Mouse (Mus musculus) liver, embryonic 13.5 days (tissue): ENCODE measurements around the gene Nupr1. TPM values are rescaled to one million over a fixed set of nuclear protein-coding genes. Genes with fewer than 3 reads are reported as not detected.

Experiments
- ATAC-seq: fragments of 200-750 bp; cut with Nextera tagmentation; 2 replicates; pipeline ENCODE4 v1.8.0; 2017; ENCODE audit warnings: low read depth, mild to moderate bottlenecking, moderate number of reproducible peaks, moderate library complexity
- DNase-seq: peaks from one replicate; pipeline ENCODE4 v3.0.0; 2022
- H3K27ac ChIP-seq: fragments of 300-500 bp; sonication (generic); 2 replicates; pipeline ENCODE4 v1.5.1; 2015; ENCODE audit warnings: moderate library complexity, mild to moderate bottlenecking, inconsistent platforms
- H3K27me3 ChIP-seq: fragments of 300-500 bp; sonication (generic); 2 replicates; pipeline ENCODE4 v1.6.1; 2015; ENCODE audit warnings: mild to moderate bottlenecking, inconsistent platforms
- H3K36me3 ChIP-seq: fragments of 300-500 bp; sonication (generic); 2 replicates; pipeline ENCODE4 v1.6.1; 2015; ENCODE audit warnings: mild to moderate bottlenecking, inconsistent platforms
- H3K4me1 ChIP-seq: fragments of 300-500 bp; sonication (generic); replicated peaks from 2 replicates; pipeline ENCODE4 v1.6.1; 2015; ENCODE audit warnings: inconsistent platforms
- H3K4me2 ChIP-seq: fragments of 300-500 bp; sonication (generic); 2 replicates; pipeline ENCODE4 v1.6.1; 2015; ENCODE audit warnings: inconsistent platforms, mild to moderate bottlenecking, moderate library complexity
- H3K4me3 ChIP-seq: fragments of 300-500 bp; sonication (generic); replicated peaks from 2 replicates; pipeline ENCODE4 v1.5.1; 2015; ENCODE audit warnings: mild to moderate bottlenecking, inconsistent platforms
- H3K9ac ChIP-seq: fragments of 300-500 bp; sonication (generic); 2 replicates; pipeline ENCODE4 v1.6.1; 2015; ENCODE audit warnings: mild to moderate bottlenecking, inconsistent platforms
- H3K9me3 ChIP-seq: fragments of 300-500 bp; sonication (generic); replicated peaks from 2 replicates; pipeline ENCODE4 v1.6.1; 2016; ENCODE audit warnings: inconsistent platforms
- WGBS: fragments of 180-500 bp; shearing (Covaris S2); methylation state at CpG from one replicate; pipeline ENCODE4 v1.1.7; 2015; ENCODE audit not compliant: insufficient replicate concordance; 5-methylcytosine and 5-hydroxymethylcytosine counted together
- polyA plus RNA-seq: library from polyadenylated mRNA; unstranded; fragments of >200 nt; fragmentation: Nextera tagmentation; extraction: Ambion mirVana; gene quantifications from 2 replicates; pipeline ENCODE4 v1.2.1, GENCODE M21; 2015

Nupr1 gene
- polyA plus RNA-seq, 1 experiment from 2014 or later: 2.0 TPM

GRCm38 (mm10) chr7:126595890-126596289 is 34.8 kb downstream of the Nupr1 start:
- ATAC-seq (no peak), DNase-seq (no peak)
- H3K9me3 ChIP-seq: no peaks in the 10 kb centered on the region
- no peak overlapping the region for H3K27ac ChIP-seq
- H3K9ac ChIP-seq: no peak overlapping the region
- 65% methylated on average over 5 of the region's 5 CpGs for WGBS
- no peaks in the 10 kb centered on the region for H3K36me3 ChIP-seq
- no peak overlapping the region for H3K4me2 ChIP-seq
- no peaks in the 10 kb centered on the region for H3K27me3 ChIP-seq
- 0 out of 2 replicates have a peak, but pooled peaks cover 4% of the 10 kb centered on the region for H3K4me1 ChIP-seq
- no peak overlapping the region for H3K4me3 ChIP-seq

DNA sequence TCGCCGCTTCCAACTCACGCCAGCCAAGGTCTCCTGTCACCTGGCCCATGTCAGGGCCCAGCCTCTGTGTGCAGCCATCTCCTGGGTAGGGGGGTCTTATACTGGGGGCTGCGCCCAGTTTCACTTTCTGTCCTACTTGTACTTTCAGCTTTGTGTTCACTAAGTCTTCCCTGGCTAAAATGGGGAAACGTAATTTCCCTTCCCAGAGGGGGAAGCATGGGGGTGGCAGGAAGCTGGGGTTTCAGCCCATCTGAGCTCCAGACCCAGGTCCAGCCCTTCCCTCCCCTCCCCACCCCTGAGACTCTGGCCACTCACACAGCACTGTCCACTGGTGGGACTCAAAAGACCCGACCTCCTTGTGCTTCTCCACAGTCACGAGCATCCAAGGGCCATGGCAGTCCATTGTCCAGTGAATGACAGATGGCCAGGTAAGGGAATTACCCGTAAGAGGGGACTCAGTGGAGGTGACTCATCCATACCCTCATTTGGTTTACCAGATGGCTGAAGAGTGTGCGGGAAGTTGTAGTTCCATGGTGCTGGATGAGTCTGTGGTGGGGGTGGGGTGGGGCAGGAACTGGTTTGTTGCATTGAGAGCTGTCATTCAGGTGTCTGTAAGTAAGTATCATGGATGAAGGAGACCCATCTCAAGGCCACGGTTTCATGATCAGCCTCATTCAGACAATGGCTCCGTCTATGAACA is 35.6 kb downstream of the Nupr1 start, which contains the start of gene Il27:
TSS of gene Il27 (minus strand) at position 80 of the 700 bp plus-strand sequence.
- DNase-seq (no peak), ATAC-seq (no peak)
- no peaks in the 10 kb centered on the region for H3K36me3 ChIP-seq
- H3K9ac ChIP-seq: no peak within 1 kb of the TSS
- H3K9me3 ChIP-seq: no peaks in the 10 kb centered on the region
- WGBS: 51% methylated on average over 11 of the region's 11 CpGs
- H3K4me2 ChIP-seq: no peak within 1 kb of the TSS
- no peaks in the 10 kb centered on the region for H3K27me3 ChIP-seq
- H3K4me1 ChIP-seq: 0 out of 2 replicates have a peak, but pooled peaks cover 4% of the 10 kb centered on the region
- H3K4me3 ChIP-seq: no peak within 1 kb of the TSS
- H3K27ac ChIP-seq: no peak within 1 kb of the TSS

- H3K9ac ChIP-seq: no peak overlapping the region
- H3K36me3 ChIP-seq: no peaks in the 10 kb centered on the region
- peaks cover 25% of the 10 kb centered on the region for H3K4me1 ChIP-seq
- WGBS: 17% methylated on average over 16 of the region's 16 CpGs
- ATAC-seq (no peak), DNase-seq (no peak)
- no peak overlapping the region for H3K27ac ChIP-seq
- H3K27me3 ChIP-seq: peaks cover 27% of the 10 kb centered on the region
- no peak overlapping the region for H3K4me3 ChIP-seq
- no peak overlapping the region for H3K4me2 ChIP-seq
- no peaks in the 10 kb centered on the region for H3K9me3 ChIP-seq
Observed at GRCm38 (mm10) chr7:126587779-126588178, 42.9 kb downstream of the Nupr1 start.

DNA sequence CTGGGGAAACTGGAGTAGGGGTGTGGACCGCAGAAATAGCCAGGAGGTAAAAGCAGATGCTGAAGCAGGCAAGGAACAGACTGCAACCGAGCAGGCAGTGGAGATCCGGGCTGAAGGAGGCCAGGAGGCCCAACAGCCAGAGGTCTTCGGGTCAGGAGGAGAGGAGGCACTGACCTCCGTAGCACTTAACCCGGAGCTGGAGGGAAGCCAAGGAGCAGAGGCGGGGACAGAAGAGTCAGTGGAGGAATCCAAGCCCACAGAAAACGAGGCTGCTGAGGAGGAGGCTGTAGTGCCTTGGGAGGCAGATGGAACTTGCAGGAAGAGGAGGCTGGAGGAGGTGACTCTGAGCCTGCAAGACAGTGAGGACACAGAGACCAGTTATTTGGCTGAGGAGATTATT is 43.8 kb downstream of the Nupr1 start:
- 65% methylated on average over 8 of the region's 8 CpGs for WGBS
- H3K36me3 ChIP-seq: no peaks in the 10 kb centered on the region
- no peak overlapping the region for H3K4me3 ChIP-seq
- no peaks in the 10 kb centered on the region for H3K9me3 ChIP-seq
- no peak overlapping the region for H3K4me2 ChIP-seq
- peaks cover 27% of the 10 kb centered on the region for H3K27me3 ChIP-seq
- ATAC-seq (no peak), DNase-seq (no peak)
- peaks cover 32% of the 10 kb centered on the region for H3K4me1 ChIP-seq
- H3K27ac ChIP-seq: no peak overlapping the region
- H3K9ac ChIP-seq: no peak overlapping the region

- no peak within 1 kb of the TSS for H3K27ac ChIP-seq
- peaks cover 34% of the 10 kb centered on the region for H3K4me1 ChIP-seq
- H3K4me3 ChIP-seq: peak within 1 kb of the TSS; percentile 2; the same call in 1 of the 2 replicates
- no peaks in the 10 kb centered on the region for H3K9me3 ChIP-seq
- peak within 1 kb of the TSS; percentile 32 for H3K4me2 ChIP-seq
- no peak within 1 kb of the TSS for H3K9ac ChIP-seq
- WGBS: 45% methylated on average over 6 of the region's 6 CpGs
- H3K36me3 ChIP-seq: no peaks in the 10 kb centered on the region
- H3K27me3 ChIP-seq: peaks cover 27% of the 10 kb centered on the region
- ATAC-seq (no peak), DNase-seq (no peak)
Observed at GRCm38 (mm10) chr7:126585717-126586116, 44.9 kb downstream of the Nupr1 start, which contains the start of gene Cln3. Cln3 (minus strand) TSS chr7:126585817.

DNA sequence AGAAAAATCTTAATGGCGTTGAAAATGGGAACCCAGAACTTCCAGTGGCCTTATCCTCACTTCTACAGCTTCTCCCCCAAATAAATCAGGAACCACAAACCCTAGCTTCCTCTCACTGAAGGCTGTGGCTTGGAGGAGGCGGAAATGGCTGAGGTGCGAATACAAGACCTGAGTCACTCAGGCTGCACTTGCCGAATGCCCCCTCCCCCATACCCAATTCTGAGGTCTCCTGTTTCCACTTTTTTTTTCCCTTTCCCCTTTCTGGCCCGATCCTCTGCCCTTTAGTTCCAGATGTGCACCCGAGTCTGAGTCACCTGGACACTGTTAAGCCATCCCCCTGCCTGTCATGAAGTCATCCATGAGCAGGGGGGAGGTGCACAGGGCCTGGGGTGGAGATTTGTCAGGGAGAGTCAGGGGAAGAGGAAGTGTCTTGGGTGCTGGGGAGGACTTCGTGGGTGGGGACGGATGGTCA is 46.1 kb downstream of the Nupr1 start, which contains the start of gene Apobr:
TSS of gene Apobr (plus strand) at position 437 of the 472 bp plus-strand sequence.
- no peak for DNase-seq
- H3K4me3 ChIP-seq: peak within 1 kb of the TSS; percentile 57

DNA sequence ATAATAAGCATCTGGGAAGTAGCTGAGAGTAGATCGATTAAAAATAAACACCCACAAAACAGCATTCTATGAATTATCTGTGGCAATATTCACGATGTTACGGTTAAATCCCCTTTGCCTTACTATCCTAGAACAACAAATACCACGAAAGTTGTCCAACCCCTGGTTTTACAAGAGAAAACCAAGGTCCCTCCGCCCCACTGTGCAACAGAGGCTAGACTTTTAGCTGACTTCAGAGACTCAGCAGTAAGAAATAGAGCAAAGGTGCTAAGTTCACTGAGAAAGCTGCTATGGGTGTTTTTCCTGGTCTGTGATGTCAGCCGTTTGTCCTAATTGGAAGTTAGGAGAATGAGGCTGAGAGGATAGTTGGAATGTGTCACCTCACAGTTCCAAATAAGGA is 46.9 kb downstream of the Nupr1 start:
- H3K4me1 ChIP-seq: peaks cover 34% of the 10 kb centered on the region
- H3K4me2 ChIP-seq: peak overlapping the region; percentile 89
- H3K36me3 ChIP-seq: 0 out of 2 replicates have a peak, but pooled peaks cover 5% of the 10 kb centered on the region
- peaks cover 27% of the 10 kb centered on the region for H3K27me3 ChIP-seq
- no peak for ATAC-seq
- DNase-seq: no peak
- peak overlapping the region; percentile 29 for H3K27ac ChIP-seq
- 39% methylated on average over 6 of the region's 6 CpGs for WGBS
- H3K9ac ChIP-seq: peak overlapping the region; percentile 67; the same call in 1 of the 2 replicates
- H3K4me3 ChIP-seq: peak overlapping the region; percentile 57
- no peaks in the 10 kb centered on the region for H3K9me3 ChIP-seq

More for the DNA sequence above, 46.1 kb downstream of the Nupr1 start, which contains the start of gene Apobr:
- Histone ChIP-seq H3K9me3 (no peaks in the 10 kb centered on the region), H3K9ac (0 out of 2 replicates have a peak within 1 kb of the TSS, but pooled peaks have one; percentile 67), H3K27me3 (peaks cover 27% of the 10 kb centered on the region), H3K4me1 (peaks cover 34% of the 10 kb centered on the region), H3K27ac (peak within 1 kb of the TSS; percentile 29; the same call in 1 of the 2 replicates), H3K36me3 (0 out of 2 replicates have a peak, but pooled peaks cover 5% of the 10 kb centered on the region), H3K4me2 (peak within 1 kb of the TSS; percentile 89)
- 26% methylated on average over 8 of the region's 8 CpGs for WGBS
- no peak for ATAC-seq

GRCm38 (mm10) chr7:126583251-126583709 is 47.4 kb downstream of the Nupr1 start:
- H3K9me3 ChIP-seq: no peaks in the 10 kb centered on the region
- peaks cover 34% of the 10 kb centered on the region for H3K4me1 ChIP-seq
- H3K27ac ChIP-seq: peak overlapping the region; percentile 29
- WGBS: under 1% methylated on average over 22 of the region's 22 CpGs
- H3K4me3 ChIP-seq: peak overlapping the region; percentile 57
- peaks cover 27% of the 10 kb centered on the region for H3K27me3 ChIP-seq
- ATAC-seq: peak; percentile 83
- 0 out of 2 replicates have a peak, but pooled peaks cover 5% of the 10 kb centered on the region for H3K36me3 ChIP-seq
- DNase-seq: peak; percentile 80
- H3K4me2 ChIP-seq: peak overlapping the region; percentile 89
- H3K9ac ChIP-seq: peak overlapping the region; percentile 67

GRCm38 (mm10) chr7:126582759-126583158 is 47.9 kb downstream of the Nupr1 start:
- ATAC-seq: peak; percentile 47
- WGBS: 5% methylated on average over 20 of the region's 20 CpGs
- Histone ChIP-seq H3K27me3 (peaks cover 27% of the 10 kb centered on the region), H3K4me1 (peaks cover 28% of the 10 kb centered on the region), H3K36me3 (0 out of 2 replicates have a peak, but pooled peaks cover 7% of the 10 kb centered on the region), H3K4me2 (peak overlapping the region; percentile 89), H3K9ac (peak overlapping the region; percentile 67), H3K4me3 (peak overlapping the region; percentile 57), H3K9me3 (no peaks in the 10 kb centered on the region), H3K27ac (0 out of 2 replicates have a peak overlapping the region, but pooled peaks have one; percentile 29)
- peak; percentile 9 for DNase-seq

DNA sequence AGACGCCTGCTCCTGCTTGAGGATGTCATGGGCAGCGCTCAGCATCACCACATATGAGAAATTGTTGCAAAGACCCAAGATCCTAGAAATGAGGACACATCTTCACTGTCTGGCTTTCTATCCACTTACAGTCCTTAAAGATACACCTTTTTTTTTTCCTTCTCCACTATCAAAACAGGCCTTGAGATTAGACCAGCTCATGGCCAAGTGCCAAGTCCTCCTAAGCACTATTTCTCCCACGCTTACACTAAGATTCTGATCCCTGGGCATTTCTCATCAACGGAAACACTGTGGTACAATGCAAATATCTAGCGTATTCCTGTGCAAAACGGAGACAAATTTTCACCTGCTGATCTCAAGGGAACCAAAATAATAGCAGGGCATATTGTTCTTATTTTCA is 49.0 kb downstream of the Nupr1 start:
- H3K9ac ChIP-seq: no peak overlapping the region
- no peak overlapping the region for H3K27ac ChIP-seq
- H3K27me3 ChIP-seq: peaks cover 19% of the 10 kb centered on the region
- WGBS: 82% methylated on average over 6 of the region's 6 CpGs
- DNase-seq: no peak
- no peak overlapping the region for H3K4me3 ChIP-seq
- H3K9me3 ChIP-seq: no peaks in the 10 kb centered on the region
- no peak overlapping the region for H3K4me2 ChIP-seq
- H3K4me1 ChIP-seq: peaks cover 27% of the 10 kb centered on the region
- no peak for ATAC-seq
- peaks cover 11% of the 10 kb centered on the region; the same call in 1 of the 2 replicates for H3K36me3 ChIP-seq

- Histone ChIP-seq H3K9ac (no peak overlapping the region), H3K27ac (no peak overlapping the region), H3K27me3 (no peaks in the 10 kb centered on the region), H3K4me1 (peaks cover 20% of the 10 kb centered on the region), H3K36me3 (peaks cover 19% of the 10 kb centered on the region; the same call in 1 of the 2 replicates), H3K9me3 (no peaks in the 10 kb centered on the region), H3K4me2 (no peak overlapping the region), H3K4me3 (no peak overlapping the region)
- WGBS: 59% methylated on average over 8 of the region's 8 CpGs
- no peak for ATAC-seq
- peak; percentile 27 for DNase-seq
Observed at GRCm38 (mm10) chr7:126579172-126579571, 51.5 kb downstream of the Nupr1 start.
